Mouse (Mus musculus) forelimb bud, embryonic 11.5 days (tissue): Measurements from ENCODE around the gene RPS10-NUDT3.

Source experiments
- DNase-seq: peaks from one replicate; pipeline ENCODE4 v3.0.0-alpha.2; 2012; ENCODE audit warnings: low read depth, low spot score

Gene RPS10-NUDT3

DNA sequence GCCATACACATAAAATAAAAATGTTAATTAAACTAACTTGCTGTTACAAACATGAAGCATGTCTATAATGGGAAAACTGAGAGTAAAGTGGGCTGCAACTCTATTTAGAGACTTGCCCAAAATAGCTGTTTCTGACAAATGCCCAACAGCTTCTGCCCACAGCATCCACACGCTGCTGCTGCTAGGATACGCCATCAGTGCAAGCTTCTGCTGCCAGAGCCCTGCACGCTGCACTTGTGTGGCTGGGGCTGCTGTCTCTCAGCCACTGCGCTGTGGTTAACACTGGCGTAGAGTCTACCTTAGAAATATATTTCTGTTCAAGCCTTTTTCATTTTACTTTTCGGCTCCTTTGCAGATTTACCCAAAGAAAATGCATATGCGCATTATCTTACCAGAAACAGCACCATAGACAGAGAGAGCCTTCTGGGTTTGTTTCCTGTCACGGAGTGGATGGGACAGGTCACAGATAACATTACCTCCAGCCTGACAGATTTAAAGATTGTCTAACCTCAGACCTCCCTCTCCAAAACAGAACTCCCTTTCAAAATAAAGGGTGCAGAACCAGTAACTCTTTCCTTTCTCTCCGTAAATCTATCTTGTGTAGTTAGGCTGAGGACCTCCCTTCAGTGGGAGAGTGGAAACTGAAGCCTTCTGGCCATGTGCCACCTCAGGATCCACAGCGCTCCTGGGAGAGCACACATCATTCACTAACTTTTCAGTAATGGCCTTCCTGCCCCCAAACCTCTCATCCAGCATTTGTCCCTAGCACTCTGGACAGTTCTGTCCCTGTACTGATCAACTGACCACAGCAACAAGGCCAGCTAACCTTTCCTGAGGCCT lies 24.1 kb downstream of the RPS10-NUDT3 start:
- no peak for DNase-seq

DNA sequence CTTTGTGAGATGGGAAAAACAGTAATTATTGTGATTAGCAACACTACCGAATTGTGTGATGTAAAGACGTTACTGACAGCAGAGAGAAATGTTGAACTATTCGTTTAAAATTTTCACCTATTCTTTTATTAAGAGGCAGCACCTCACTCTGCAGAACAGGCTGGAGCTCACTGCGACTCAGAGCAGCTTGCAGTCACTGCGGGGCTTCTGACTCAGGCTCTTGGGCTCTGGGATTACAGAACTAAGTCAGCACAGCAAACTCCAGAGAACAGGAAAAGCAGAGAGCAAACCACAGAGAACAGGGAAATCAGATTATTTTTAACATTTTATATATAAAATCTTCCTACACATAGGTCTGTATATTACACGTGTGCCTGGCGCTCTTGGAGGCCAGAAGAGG lies 25.4 kb downstream of the RPS10-NUDT3 start:
- no peak for DNase-seq

DNA sequence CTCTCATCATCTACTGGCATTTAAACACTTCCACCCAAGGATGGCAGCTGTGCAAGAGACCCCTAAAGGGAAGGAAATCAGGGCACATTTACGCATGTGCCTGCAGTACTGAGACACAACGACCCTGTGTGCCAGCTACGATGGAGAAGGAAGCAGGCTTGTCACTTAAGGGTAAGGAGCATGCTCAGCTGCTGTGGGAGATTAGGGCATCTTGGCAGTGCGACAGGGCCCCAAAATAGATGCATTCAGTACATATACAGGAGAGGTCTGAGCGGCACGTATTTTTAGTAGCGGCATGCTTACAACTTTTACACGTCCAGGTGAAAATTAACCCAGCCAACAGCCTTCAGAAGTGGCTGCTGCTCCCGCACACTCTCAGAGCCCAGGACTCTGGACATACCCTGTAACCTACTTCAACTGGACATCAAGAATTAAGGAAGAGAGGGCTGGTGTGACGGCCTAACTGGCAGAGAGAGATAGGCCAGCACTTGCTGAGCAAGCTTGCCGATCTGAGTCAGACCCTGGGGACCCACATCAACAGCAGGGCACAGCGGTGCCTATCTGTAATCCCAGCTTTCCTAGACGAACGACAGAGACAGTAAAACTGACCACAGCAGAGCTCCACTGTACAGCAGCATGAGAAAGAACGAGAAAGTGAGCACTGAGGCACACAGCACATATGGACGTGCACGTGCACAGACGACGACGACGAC lies 31.3 kb downstream of the RPS10-NUDT3 start:
- DNase-seq: no peak

DNA sequence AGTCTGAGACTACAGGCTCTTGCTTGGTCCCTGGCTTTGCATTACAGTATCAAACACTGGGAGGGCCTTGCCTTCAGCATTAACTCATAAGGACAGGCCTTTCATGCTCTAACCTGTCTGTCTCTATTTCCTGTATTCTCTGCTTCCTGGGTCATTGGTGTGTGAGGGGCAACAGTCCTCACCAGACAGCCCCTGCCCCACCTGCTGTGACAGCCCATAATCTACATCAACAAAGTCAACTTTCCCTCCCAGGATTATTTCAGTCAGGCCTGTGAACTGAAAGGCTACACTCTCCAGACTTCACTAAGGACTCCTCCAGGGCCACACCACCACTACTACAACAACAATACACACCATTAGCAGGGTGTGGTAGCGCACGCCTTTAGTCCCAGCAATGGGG lies 32.0 kb downstream of the RPS10-NUDT3 start:
- no peak for DNase-seq

DNA sequence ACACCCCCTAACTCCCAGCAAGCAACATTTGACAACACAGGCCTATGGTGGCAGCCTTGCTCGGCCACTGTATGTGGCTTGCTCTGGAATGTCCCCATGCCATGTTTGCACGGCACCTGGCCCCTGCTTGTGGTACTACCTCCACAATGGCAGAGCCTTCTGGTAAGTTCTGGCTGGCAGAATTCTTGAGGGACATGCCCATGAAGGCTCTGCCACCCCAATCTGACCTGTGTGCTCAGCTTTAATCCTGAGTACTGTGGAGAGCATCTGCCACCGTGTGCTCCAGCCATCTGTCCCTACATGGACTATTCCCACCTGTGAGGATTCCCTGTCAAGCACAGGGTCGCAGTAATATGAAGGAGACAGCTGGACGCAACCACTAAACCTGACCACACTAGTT lies 34.2 kb downstream of the RPS10-NUDT3 start:
- no peak for DNase-seq

DNA sequence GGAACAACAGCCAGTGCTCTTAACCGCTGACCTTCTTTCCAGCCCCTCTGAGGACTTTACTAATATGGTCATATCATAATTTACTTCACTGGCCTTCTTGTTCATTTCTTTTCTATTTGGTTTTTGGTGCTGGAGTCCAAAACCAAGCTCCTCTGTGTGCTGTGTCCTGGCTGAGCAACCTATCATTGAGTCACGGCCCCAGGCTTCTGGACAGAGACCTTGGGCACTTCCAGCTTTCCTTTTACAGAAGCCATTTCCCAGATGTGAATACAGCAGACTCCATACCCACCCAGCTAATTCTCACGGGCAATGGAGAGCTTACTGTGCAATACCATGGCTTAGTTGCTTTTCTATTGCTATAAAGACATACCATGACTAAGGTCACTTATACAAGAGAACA lies 34.7 kb downstream of the RPS10-NUDT3 start:
- DNase-seq: no peak

DNA sequence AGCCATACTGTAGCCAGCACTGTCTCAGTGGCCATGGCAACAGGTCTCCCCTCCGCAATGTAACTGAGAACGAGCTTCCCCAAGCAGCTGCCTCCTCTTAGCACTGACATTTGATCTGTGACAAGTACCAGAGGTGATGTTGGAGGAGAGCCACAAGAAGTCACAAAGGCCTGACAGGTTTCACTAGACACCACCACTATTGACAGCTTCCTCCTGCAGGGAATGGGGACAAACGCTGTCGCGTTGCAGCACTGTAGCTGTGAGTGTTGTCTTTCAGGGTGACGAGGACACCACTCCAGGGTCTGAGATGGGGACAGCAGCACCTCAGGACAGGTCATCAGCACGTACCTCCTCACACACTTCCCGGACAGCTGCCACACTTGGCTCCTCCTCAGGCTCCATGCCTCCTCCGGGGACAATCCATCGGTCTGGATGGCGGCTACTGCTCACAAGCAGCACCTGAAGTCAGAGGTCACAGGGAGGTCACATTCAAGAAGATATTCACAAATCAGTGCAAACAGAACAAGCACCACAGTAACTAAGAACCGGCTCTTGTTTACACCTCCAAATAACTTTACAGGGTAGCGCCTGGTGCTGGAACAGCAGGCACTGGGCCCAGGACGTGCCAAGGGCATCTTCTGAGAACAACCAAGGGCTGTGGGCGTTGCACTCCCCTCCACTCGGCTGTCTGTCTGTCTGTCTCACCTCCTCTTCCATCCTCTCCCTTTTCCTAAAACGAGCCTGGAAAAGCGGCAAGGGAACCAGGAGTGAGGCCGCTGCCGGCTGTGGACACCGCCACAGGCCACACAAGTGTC lies 38.4 kb downstream of the RPS10-NUDT3 start:
- no peak for DNase-seq

DNA sequence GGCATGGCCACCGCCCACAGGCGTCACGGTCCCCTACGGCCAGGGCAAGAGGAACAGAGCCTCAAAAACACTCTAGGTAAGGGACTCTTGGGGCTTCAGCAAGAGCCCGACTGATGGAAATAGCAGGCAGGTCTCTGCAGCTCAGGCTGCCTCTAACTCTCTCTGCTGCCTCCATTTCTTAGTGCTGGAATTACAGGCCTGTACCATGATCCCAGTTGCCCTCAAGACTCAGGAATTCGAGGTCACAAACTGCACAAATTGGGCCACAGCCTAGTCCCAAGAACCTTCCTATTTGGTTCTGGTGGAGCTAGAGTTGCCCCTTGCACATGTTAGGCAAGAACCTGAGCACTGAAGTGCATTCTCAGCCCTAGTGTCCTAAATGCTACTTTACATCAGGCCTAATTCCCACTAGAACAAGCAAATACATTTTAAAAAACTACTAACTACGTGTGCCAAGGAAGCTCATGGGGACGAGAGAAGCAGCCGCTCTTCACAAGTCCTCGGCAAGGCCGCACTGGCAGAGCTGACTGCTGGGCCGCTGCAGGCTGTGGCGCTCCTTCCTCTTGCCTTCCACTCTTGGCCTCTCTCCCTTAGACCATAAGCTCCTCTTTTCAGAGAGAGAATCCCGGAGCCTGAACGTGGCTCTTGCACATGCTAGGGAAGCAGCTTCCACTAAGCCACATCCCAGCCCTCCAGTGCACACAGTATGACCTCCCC lies 39.2 kb downstream of the RPS10-NUDT3 start:
- DNase-seq: no peak

DNA sequence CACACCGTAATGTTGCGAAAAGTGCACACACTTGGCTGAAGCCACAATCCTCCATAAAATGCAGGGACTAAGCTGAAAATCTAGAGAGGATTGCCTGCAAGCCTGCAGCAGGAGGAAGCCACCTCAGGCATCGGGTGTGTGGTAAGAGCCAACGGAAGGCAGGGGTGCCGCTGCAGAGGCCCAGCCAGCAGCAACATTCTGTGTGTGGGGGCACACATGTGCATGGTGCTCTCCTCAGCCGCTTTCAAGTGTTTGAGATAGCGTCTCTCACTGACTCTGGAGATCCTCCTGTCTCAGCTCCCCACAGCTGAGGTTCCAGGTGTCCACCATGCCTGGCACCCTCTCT lies 42.5 kb downstream of the RPS10-NUDT3 start:
- DNase-seq: no peak

DNA sequence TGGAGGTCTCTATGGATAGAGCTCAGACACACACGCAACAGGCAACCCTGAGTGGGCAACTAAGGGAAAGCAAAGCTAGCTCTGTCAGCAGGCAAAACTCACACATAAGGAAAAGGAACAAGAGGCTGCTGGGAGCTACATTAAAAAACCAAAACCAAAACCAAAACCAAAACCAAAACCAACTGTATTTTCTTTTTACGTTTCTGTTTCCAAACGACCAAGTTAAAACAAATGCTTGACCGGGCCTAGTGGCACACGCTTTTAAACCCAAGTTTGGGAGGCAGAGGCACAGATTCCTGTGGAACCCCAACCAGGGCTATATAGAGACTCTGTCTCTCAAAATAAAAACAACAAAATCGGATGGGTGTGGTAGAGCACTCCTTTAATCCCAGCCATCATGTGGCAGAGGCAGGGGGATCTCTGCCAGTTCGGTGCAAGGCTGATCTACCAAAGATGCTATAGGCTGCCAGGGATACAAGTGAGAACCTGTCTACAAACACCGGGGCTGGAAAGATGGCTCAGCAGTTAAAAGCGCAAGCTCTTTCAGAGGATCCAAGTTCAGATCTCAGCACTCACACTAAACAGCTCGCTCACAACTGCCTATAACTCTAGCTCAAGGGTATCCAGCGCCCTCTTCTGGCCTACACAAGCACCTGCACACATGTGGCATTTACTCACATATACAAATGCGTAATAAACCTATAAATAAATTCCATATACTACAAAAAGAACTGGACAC lies 43.0 kb downstream of the RPS10-NUDT3 start:
- no peak for DNase-seq

DNA sequence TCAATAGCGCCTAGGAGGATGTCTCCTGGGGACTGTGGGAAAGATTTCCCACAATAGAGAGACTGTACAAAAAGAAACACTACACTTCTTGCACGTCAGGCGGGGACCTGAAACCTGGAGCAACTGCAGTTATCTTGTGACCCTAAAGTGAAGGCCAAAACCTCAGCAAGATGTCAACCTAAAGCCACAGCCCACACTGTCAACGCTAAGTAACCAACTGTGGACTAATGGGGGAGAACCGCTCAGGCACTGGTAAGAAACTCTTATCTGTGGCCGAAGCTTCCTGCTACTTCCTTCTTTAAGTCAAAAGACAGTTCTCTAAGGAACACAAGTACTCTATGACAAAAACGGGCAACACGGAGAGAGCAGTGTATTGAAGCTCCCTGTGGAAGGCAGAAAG lies 46.8 kb downstream of the RPS10-NUDT3 start:
- DNase-seq: no peak

DNA sequence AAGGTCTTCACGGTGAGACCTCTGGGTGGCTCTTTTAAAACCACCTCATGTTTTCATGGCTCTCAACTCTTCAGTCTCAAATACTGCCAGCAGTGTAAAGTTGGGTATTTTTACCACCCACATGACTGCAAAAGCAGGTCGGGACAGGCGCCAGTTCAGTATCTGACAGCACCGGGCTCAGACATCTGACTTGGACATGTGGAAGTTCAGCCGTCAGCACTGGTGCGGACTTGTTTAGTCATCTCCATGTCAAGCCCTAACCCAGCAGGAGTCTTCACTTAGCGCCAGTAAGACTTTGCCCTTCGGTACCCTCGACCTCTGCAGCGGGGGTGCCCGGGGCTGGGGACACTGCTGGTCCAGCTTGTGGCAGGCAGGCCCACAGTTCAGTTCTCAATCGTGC lies 47.8 kb downstream of the RPS10-NUDT3 start:
- no peak for DNase-seq

DNA sequence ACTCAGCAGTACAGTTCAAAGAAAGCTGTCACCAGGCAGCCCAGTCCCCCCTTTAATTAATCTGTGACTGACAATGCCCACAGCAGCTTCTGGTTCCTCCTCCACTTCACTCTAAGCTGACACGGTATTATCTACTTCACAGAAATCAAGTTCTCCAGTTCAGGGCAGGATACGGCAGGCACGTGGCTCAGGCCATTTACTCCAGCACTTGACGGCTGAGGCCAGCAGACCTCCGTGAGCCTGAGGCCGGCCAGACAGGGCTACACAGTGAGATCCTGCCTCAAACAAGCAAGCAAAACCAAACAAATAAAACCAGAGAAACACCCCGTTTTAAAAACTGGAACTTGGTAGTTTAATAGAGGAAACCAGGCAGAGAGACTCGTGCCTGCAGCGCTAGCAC lies 48.4 kb downstream of the RPS10-NUDT3 start:
- no peak for DNase-seq

DNA sequence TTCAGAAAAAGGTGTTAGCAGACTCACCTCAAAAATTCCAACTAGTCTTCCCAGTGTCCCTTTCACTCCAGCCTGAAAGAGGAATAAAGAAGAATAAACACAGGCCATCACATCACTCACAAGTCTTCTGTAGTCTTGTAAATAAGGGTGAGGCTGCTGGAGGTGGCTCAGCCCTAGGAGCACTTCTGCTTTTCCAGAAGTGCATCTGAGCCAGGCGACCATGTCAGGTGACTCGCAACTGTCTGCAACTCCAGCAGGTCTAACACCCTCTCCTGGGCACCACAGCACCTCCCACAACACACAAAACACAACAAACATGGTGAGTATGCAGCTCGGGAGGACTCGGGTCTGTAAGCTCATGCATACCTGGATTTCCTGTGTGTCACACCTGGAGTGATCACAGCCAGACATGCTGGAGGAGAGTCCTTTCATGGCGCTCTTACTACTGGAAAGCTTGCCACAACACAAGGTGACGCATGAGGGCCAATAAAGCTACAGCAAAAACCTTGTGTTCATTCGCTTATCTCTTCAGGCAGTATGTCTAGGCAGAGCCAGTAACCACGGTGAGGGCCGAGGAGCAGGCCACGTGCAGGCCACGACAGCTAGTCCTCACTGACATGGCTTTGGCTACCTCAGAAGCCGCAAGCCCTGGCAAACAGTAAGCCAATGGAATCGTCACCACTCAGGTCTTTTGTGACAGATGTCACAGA lies 51.7 kb downstream of the RPS10-NUDT3 start:
- DNase-seq: no peak

DNA sequence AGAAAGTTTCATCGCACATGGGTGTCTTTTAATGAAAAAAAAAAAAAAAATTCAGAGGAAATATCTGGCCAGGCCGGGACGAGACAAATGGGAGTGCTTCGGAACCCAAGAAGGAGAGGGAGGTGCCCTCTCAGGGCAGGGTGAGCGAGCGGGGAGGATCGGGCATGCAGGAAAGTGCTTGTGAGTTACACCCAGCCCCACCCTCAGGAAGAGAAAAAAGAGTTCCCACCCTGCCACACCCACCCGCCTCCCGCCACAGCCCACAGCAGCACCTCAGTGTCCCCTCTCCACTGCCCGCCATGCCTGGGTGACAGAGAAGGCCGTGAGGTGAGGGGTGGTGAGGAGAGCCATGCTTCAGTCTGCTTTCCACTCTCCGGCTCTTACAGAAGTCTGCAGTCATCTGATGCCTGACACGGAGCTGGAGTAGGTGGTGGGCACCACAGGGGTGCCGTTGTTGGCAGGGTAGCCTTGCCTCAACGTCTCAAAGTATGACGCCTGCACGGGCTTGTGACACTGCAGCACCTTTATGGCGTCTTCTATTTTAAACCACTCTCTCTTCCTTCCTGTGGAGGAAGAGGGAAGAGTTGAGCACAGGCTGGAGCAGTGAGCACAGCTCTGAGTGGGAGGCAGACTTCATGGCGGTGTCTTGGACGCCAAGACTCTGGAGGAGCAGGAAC lies 54.5 kb downstream of the RPS10-NUDT3 start:
- no peak for DNase-seq

DNA sequence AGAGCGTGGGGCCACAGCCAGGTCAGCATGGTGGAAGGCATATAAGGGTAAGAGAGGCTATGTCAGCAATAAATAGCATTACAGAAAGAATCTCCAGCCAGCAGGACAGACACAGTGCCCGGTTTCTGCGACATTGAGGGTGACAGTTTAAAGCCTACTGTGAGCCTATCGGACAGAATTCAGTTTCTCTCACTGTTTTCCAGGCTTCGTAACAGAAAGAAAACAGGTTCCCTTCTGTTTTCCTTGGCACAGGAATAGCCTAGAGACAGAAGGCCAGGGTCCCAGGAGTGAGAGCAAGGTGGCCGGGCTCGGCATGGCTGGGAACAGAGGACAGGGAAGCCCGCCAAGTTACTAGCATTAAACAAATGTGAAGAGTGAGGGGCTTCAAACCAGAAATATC lies 55.2 kb downstream of the RPS10-NUDT3 start:
- DNase-seq: no peak

DNA sequence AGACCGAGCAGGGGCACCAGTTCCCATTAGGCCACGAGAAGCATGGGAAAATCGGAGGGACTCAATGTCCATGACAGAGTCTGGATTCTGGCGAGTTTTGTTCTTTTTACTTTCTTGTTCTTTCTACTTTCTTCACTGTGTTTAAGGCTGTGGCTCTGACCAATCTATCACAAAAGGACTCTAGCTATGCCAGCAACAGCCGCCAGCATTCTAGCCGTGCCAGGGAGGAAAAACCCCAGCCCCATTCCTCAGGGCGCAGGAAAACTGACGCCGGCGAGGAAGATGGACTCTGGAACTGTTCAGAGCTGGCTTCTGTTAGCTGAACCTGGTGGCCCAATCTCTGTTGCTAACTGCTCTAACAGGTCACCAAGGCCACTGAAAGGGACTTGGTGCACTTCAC lies 56.5 kb downstream of the RPS10-NUDT3 start:
- DNase-seq: no peak

DNA sequence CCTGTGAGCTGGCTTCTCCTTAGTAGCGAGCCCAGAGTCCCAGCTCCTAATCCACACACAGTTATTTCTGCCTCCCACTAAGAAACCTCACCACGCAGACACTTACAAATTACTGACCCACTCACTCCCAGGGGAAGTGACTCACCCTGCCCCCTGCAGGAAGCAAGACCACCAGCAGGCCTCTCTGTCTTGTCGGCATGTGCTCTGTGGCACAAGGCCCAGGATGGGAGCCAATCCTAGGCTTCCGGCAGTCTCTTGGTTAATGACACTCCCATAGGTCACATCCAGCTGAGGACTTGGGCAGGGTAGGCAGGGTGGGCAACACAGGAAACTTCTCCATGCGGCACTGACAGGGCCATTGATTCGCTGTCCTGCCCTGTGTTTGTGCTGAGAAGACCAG lies 57.6 kb downstream of the RPS10-NUDT3 start:
- no peak for DNase-seq

DNA sequence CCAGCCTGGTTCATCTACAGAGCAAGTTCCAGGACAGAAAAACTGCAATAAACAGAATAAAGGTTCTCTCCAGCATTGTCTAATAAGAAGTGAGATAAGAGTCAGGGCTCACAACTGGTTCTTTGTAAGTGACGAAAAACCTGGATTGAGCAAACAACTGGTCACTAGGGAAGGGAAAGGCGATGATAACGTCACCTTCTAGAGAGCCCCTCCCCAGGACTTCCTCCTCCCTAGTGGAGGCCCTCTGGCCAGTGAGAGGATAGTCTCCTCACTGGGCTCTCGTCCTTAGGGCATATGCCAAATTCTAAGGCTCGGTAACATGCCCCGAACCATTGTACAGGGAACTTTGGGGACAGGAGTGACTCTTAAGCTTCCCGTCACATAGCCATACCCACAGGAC lies 59.0 kb downstream of the RPS10-NUDT3 start:
- no peak for DNase-seq
